Mouse (Mus musculus) thymus, adult 2 months (tissue): ENCODE data around the gene Ppp4r1.

ENCODE experiments used
- CTCF ChIP-seq: fragments of 200-500 bp; IDR thresholded peaks from 2 replicates; pipeline ENCODE4 v1.5.1; 2012; ENCODE audit warnings: mild to moderate bottlenecking, control low read depth, low read length, moderate library complexity, borderline replicate concordance; ENCODE audit not compliant: control insufficient read depth, poor library complexity, insufficient read depth; ENCODE audit errors: extremely low read depth
- POLR2A ChIP-seq: fragments of 200-500 bp; IDR thresholded peaks from 2 replicates; pipeline ENCODE4 v1.6.1; 2012; ENCODE audit warnings: mild to moderate bottlenecking, low read length, control low read depth, moderate library complexity; ENCODE audit not compliant: control insufficient read depth, poor library complexity, insufficient read depth; ENCODE audit errors: extremely low read depth

DNA sequence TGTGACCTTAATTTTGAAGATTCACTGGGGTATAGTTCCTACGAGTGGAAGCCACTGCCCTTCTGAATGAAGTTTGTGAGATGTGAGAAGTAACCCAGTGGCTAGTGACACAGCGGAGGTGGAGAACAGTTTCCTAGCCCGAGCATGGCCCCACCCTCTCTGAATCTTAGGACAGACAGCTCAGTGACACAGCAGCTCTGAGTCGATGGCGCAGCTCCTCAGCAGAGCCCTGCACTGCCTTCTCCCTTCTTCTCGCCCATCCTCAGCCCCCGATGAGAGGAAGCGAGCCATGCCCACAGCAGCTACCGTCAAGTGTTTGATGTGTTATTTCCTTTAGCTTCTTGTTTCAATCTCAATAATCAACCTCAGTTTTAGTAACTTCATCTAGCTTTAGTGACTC, 43.9 kb downstream of the Ppp4r1 start:
- TF ChIP-seq CTCF (no peak), POLR2A (no peak)
